Mouse (Mus musculus) kidney, adult 8-10 months (tissue): ENCODE measurements around the gene Per3.

Experiments
- DNase-seq, 2 experiments: peaks; one replicate each; pipeline ENCODE4 v3.0.0; 2022

The Per3 gene

GRCm38 (mm10) chr4:150956369-150957105 is 87.9 kb downstream of the Per3 start:
- no peak for DNase-seq
